Mouse (Mus musculus) megakaryocyte, embryonic 14.5 days (primary cell): ENCODE data around the gene Vpreb2. TPM values are rescaled to one million over a fixed set of nuclear protein-coding genes. Genes with fewer than 3 reads are reported as not detected.
"Not testable (repeated sequence)": the region's sequence is repeated elsewhere in the genome, so short reads cannot be mapped to it uniquely, and the experiment has no call there.

Source experiments
- H3K27me3 ChIP-seq: replicated peaks from 2 replicates; pipeline ENCODE3; 2012; ENCODE audit warnings: inconsistent platforms
- H3K36me3 ChIP-seq: replicated peaks from 2 replicates; pipeline ENCODE3; 2012; ENCODE audit warnings: low read length, inconsistent platforms, mixed read lengths
- H3K4me1 ChIP-seq: 2 replicates; pipeline ENCODE4 v1.6.1; 2012; ENCODE audit warnings: inconsistent platforms
- H3K4me3 ChIP-seq: replicated peaks from 2 replicates; pipeline ENCODE3; 2012; ENCODE audit warnings: moderate library complexity, mild to moderate bottlenecking, inconsistent platforms
- H3K9me3 ChIP-seq: 2 replicates; pipeline ENCODE4 v1.6.1; 2012; ENCODE audit warnings: inconsistent platforms
- FLI1 ChIP-seq: IDR thresholded peaks from 2 replicates; pipeline ENCODE4 v1.6.1; 2012; ENCODE audit warnings: low read length, inconsistent platforms, mixed read lengths
- GATA1 ChIP-seq: IDR thresholded peaks from 3 replicates; pipeline ENCODE4 v1.6.1; 2012; ENCODE audit warnings: mixed read lengths, low read length, inconsistent platforms, borderline replicate concordance
- polyA plus RNA-seq: library from polyadenylated mRNA; stranded (reverse); fragments of >175 nt; gene quantifications from 2 replicates; pipeline ENCODE4 v1.2.3, GENCODE M21; 2012; ENCODE audit warnings: low replicate concordance; ENCODE audit not compliant: insufficient read depth

The Vpreb2 gene
- polyA plus RNA-seq, 1 experiment: not detected

- no peak for TF ChIP-seq GATA1
- no peak for TF ChIP-seq FLI1
Measured at GRCm38 (mm10) chr16:17945081-17945831, 35.0 kb upstream of the Vpreb2 start.

DNA sequence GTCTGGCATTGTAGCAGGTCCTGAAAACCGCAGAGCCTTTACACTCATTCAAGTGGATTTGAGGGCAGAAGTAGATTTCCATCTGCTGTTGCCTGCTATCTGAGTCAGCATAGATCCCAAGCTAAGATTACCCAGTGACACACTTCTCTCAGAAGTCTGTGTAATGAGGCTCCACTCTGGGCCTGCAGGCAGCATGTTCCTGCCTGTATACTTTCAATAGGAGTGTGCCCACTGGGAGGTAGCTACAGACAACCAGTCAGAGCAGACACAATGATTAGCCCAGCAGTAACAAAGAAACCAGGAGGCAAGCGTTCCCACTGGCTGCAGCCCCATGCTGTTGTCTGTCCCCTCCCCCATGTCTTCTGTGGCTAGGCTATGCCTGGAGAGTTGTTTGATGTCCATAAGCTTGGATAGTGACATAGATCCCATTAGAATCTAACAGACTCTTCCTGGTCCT, 30.8 kb upstream of the Vpreb2 start:
- no peak overlapping the region for H3K4me3 ChIP-seq
- TF ChIP-seq FLI1: no peak
- H3K36me3 ChIP-seq: no peaks in the 10 kb centered on the region
- H3K4me1 ChIP-seq: peaks cover 20% of the 10 kb centered on the region
- peaks cover 8% of the 10 kb centered on the region for H3K9me3 ChIP-seq
- peaks cover 20% of the 10 kb centered on the region for H3K27me3 ChIP-seq

More at GRCm38 (mm10) chr16:17945081-17945831, 35.0 kb upstream of the Vpreb2 start:
- H3K36me3 ChIP-seq: no peaks in the 10 kb centered on the region
- H3K4me1 ChIP-seq: peaks cover 14% of the 10 kb centered on the region
- H3K9me3 ChIP-seq: 0 out of 2 replicates have a peak, but pooled peaks cover 2% of the 10 kb centered on the region
- peak overlapping the region; percentile 71 for H3K4me3 ChIP-seq
- H3K27me3 ChIP-seq: peaks cover 20% of the 10 kb centered on the region

- Histone ChIP-seq H3K27me3 (peaks cover 17% of the 10 kb centered on the region), H3K4me3 (no peak overlapping the region), H3K36me3 (no peaks in the 10 kb centered on the region), H3K4me1 (peaks cover 17% of the 10 kb centered on the region), H3K9me3 (peaks cover 8% of the 10 kb centered on the region)
- TF ChIP-seq FLI1: no peak
- no peak for TF ChIP-seq GATA1
Measured at GRCm38 (mm10) chr16:17950068-17950467, 30.2 kb upstream of the Vpreb2 start.

DNA sequence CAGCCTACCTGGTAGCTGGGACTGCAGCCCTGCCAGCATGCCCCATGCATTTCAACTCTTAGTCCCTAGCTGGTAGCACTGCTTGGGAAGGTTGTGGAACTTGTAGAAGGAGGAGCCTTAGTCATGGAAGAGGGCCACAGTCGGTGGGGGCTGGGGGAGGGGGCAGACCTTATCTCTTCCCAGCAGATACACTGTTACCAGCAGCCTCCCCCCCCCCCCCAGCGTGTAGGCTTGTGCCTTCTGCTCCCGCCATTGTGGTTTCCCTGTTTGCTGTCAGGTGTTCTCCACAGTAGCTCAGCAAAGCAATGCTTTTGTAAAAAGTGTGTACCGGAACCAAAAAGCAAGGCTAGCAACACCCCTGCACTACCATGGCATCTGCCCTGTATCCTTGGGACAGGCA, 28.6 kb upstream of the Vpreb2 start:
- TF ChIP-seq FLI1 (no peak), GATA1 (no peak)
- peaks cover 11% of the 10 kb centered on the region for H3K9me3 ChIP-seq

GRCm38 (mm10) chr16:17956052-17956638, 24.1 kb upstream of the Vpreb2 start:
- H3K27me3 ChIP-seq, H3K4me3 ChIP-seq, H3K36me3 ChIP-seq, H3K4me1 ChIP-seq: not testable (repeated sequence)
- peaks cover 21% of the 10 kb centered on the region for H3K9me3 ChIP-seq

More for the DNA sequence above, 28.6 kb upstream of the Vpreb2 start:
- H3K4me1 ChIP-seq: peaks cover 12% of the 10 kb centered on the region
- no peak overlapping the region for H3K4me3 ChIP-seq
- no peaks in the 10 kb centered on the region for H3K36me3 ChIP-seq
- peaks cover 9% of the 10 kb centered on the region for H3K27me3 ChIP-seq

DNA sequence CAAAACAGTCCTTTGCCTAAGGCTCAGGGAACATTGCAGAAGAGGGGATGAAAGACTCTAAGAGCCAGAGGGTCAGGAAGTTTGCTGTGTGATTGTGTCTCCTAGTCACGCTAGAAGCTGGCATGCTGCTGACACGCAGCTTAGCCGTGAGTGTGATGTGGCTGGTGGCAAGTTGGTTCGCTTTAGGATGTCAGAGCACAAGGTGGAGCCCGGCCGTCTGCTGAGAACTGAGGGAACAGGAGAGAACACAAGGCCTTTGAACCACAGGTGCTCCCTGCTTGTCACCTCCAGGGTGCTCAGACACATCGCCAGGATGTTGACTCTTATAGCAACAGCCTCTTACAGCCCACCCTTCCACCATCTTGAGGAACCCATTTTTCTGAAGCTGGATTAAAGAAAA, 18.1 kb upstream of the Vpreb2 start:
- TF ChIP-seq GATA1 (no peak), FLI1 (no peak)
- H3K36me3 ChIP-seq: no peaks in the 10 kb centered on the region
- peaks cover 9% of the 10 kb centered on the region for H3K9me3 ChIP-seq
- H3K4me3 ChIP-seq: no peak overlapping the region
- peaks cover 4% of the 10 kb centered on the region for H3K27me3 ChIP-seq
- no peaks in the 10 kb centered on the region for H3K4me1 ChIP-seq

GRCm38 (mm10) chr16:17971853-17972252, 8.4 kb upstream of the Vpreb2 start:
- TF ChIP-seq FLI1: no peak
- no peak for TF ChIP-seq GATA1
- no peaks in the 10 kb centered on the region for H3K36me3 ChIP-seq
- peak overlapping the region; percentile 24 for H3K4me3 ChIP-seq
- H3K4me1 ChIP-seq: peaks cover 12% of the 10 kb centered on the region
- H3K9me3 ChIP-seq: peaks cover 5% of the 10 kb centered on the region; the same call in 1 of the 2 replicates
- H3K27me3 ChIP-seq: peaks cover 12% of the 10 kb centered on the region

DNA sequence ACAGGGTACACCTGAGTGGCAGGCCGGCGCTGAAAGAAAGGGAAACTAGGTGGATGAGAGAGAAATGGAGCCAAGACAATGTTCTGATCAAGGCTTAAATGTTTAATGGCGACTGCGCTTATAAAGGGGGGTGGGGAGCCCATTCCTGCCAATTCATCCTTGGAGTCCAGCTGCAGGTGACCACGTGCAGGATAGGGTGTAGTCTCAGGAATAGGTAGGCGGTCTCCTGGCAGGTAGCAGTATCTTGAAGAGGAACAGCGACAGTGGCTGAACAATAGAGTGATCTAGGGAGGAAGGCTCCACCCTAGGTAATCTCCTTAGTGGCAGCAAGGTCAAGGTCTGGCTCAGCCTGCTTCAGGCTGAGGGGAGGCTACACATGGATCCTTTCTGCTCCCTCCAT, 2.4 kb upstream of the Vpreb2 start:
- H3K27me3 ChIP-seq: peaks cover 20% of the 10 kb centered on the region
- H3K36me3 ChIP-seq, H3K4me1 ChIP-seq, H3K4me3 ChIP-seq, H3K9me3 ChIP-seq: not testable (repeated sequence)

GRCm38 (mm10) chr16:17983201-17983600, 3.0 kb downstream of the Vpreb2 start:
- TF ChIP-seq GATA1 (no peak), FLI1 (no peak)
- Histone ChIP-seq H3K36me3 (no peaks in the 10 kb centered on the region), H3K27me3 (peaks cover 16% of the 10 kb centered on the region), H3K4me3 (no peak overlapping the region), H3K9me3 (no peaks in the 10 kb centered on the region), H3K4me1 (peaks cover 49% of the 10 kb centered on the region)

GRCm38 (mm10) chr16:17984231-17984630, 4.0 kb downstream of the Vpreb2 start:
- H3K27me3 ChIP-seq: peaks cover 6% of the 10 kb centered on the region
- TF ChIP-seq GATA1 (no peak), FLI1 (no peak)
- peaks cover 49% of the 10 kb centered on the region for H3K4me1 ChIP-seq
- peak overlapping the region; percentile 64 for H3K4me3 ChIP-seq
- H3K36me3 ChIP-seq: no peaks in the 10 kb centered on the region
- peaks cover 6% of the 10 kb centered on the region; the same call in 1 of the 2 replicates for H3K9me3 ChIP-seq

DNA sequence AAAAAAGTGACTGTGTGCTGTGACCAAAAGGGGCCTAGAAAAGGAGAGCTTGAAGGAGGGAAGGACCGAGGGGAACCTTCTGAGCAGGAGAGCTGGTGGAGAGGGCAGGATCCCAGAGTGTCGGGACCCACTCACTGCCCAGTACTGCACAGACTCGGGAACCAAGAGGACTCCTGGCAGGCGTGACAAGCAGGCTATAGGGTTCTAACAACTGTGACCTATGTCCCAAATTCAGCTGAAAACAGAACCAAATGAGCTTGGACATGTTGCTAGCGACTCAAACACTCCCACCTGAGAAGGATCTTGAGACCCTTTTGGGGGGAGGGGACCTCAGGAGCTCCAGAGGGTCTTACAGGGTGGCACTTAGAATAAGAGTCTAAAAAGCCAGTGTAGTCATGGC, 4.8 kb downstream of the Vpreb2 start:
- Histone ChIP-seq H3K9me3 (peaks cover 15% of the 10 kb centered on the region), H3K27me3 (peaks cover 5% of the 10 kb centered on the region), H3K4me3 (no peak overlapping the region), H3K4me1 (peaks cover 49% of the 10 kb centered on the region), H3K36me3 (no peaks in the 10 kb centered on the region)
- TF ChIP-seq FLI1 (no peak), GATA1 (no peak)
